Mouse (Mus musculus): ENCODE results near the gene Gucy1b2.

DNA sequence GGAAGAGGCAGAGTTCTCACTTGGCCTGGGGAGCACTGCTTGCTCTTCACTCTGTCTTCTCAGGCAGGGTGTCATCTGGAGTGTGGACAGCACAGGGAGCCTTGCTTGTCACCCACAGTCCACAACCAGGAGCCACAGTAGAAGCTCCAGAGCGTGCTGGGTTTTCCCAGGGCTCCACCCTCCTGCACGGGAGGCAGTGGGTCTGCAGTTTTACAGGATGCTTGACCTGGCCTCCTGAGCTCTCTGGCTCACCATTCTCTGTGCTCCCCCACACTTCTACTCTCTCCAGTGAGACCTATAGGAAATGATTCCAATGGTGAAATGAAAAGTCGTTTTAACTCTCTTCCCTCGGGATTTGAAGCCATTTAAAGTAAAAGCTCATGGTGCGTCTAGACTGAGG is 106.3 kb downstream of the Gucy1b2 start:
- TF ChIP-seq POLR2A (IDR thresholded peaks at IDR 0.05; ENCODE audit: borderline replicate concordance, extremely low read depth, low read depth, low read length) = no peak
- no peak for TF ChIP-seq CTCF (IDR thresholded peaks at IDR 0.05; ENCODE audit: insufficient read depth, low read length)

All from lung, adult 2 months (tissue).